In the genomic region with DNA sequence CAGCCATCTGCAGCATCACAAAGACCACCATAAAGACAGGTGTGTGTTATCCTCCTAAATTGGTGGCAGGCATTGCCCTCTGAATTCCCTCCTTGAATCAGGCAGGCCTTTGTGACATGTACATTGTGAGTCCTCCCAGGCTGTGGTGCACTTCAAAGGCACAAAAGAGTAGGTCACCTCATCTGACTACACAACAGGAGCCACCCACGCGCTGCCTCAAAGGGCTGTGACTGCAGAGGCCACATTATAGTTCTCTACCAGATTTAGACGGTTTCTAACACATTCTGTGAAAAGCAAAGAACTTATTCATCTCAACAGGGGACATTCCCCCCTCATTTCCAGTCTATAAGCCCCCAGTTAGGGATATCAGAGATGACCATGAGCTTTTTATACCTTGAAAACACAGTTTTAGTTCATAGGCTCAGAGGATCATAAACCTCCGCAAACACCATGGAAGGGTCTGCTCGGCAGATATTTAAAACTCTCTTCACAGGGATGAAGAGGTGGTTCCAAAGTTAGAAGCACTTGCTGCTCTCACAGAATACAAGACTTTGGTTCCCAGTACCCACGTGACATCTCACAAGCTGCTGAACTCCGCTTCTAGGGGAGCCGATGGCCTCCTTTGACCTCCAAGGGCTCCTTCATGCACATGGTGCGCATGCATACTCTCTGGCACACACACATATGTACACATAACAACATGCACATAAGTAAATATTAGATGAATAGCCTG, we compare ENCODE assay signal across 19 mouse cellular contexts. TPM values are rescaled to one million over a fixed set of nuclear protein-coding genes. Genes with fewer than 3 reads are reported as not detected.
DNase-seq lines count a peak whose midpoint lies in the region; TF ChIP-seq lines count a peak whose summit lies in the region.
"Had no signal": no experiment of that assay in that cellular context is flagged by ENCODE, and none has a peak within 500 bp of the region (broad histone marks: within the 10 kb centered on the region; RNA-seq: fewer than 3 reads in every experiment).

No protein-coding gene starts in this region.

- intact Hi-C loops in left cerebral cortex, adult 2 months (cut with DNase I) = no loop called here

- 52% methylated on average over 9 of the region's 9 CpGs for WGBS in olfactory bulb, adult 2 months

- no peak overlapping the region for H3K4me3 ChIP-seq in left cerebral cortex, adult 2 months
- no peak overlapping the region for H3K4me3 ChIP-seq in olfactory bulb, adult 2 months (ENCODE audit: insufficient read depth, low read depth, low read length)
- H3K4me3 ChIP-seq: embryonic facial prominence, embryonic 12.5 days; heart, embryonic 10.5 days; hindbrain, embryonic 12.5 days had no signal

- H3K27ac ChIP-seq in left cerebral cortex, adult 2 months = peak overlapping the region; percentile 70
- H3K27ac ChIP-seq in olfactory bulb, adult 2 months (ENCODE audit: insufficient read depth, low read depth, low read length) = peak overlapping the region; percentile 41; the same call in 1 of the 2 replicates
- H3K27ac ChIP-seq: embryonic facial prominence, embryonic 12.5 days; heart, embryonic 10.5 days; hindbrain, embryonic 12.5 days had no signal

- TF ChIP-seq CTCF in left cerebral cortex, adult 2 months (IDR thresholded peaks at IDR 0.05) = no peak
- TF ChIP-seq CTCF in olfactory bulb, adult 2 months (IDR thresholded peaks at IDR 0.05; ENCODE audit: insufficient read depth, low read depth, low read length) = no peak

- TF ChIP-seq POLR2A in olfactory bulb, adult 2 months (IDR thresholded peaks at IDR 0.05; ENCODE audit: insufficient read depth, low read depth, low read length) = no peak

- no peak for DNase-seq in left cerebral cortex, adult 2 months (ENCODE audit: extremely low spot score in 1 of 2, low spot score in 2 of 2)
- no peak for DNase-seq in left cerebral cortex, adult 11 months (ENCODE audit: low spot score)
- DNase-seq in right cerebral cortex, adult 2 months (ENCODE audit: low spot score in 2 of 2) = peak; percentile 36 to 52
- no peak for DNase-seq in right cerebral cortex, postnatal 25 days
- no peak for DNase-seq in liver
- DNase-seq: adrenal gland, adult 2 months; adrenal gland, postnatal 25 days; cerebellum, adult 11 months; cerebellum, adult 8-10 months; cerebellum, postnatal 14 days; gastrocnemius, postnatal 36 days; heart, adult 18-20 months; heart, postnatal 10 days; heart, postnatal 4 days had no signal

- H3K4me1 ChIP-seq in olfactory bulb, adult 2 months (ENCODE audit: control insufficient read depth, insufficient read depth, low read length) = no peaks in the 10 kb centered on the region
- H3K4me1 ChIP-seq: embryonic facial prominence, embryonic 12.5 days; heart, embryonic 10.5 days; hindbrain, embryonic 12.5 days had no signal

RNA-seq across cellular contexts. Expression of a gene that starts 7.5 kb away (rescaled TPM):
- 10 to 100 TPM; 41.6 to 42.4 TPM for total RNA-seq in left cerebral cortex, adult 2 months (2021)
- not detected in 2 replicates for polyA plus RNA-seq in olfactory bulb, adult 2 months (2012; ENCODE audit: insufficient read depth, insufficient read length, low replicate concordance, missing spikeins)
- total RNA-seq: common myeloid progenitor, adult 5-6 weeks had no signal

RNA-seq across cellular contexts. Expression of a gene that starts 53.6 kb away (rescaled TPM):
- 10 to 100 TPM; 53.2 to 59.2 TPM for total RNA-seq in left cerebral cortex, adult 2 months (2021)
- polyA plus RNA-seq in olfactory bulb, adult 2 months (2012; ENCODE audit: insufficient read depth, insufficient read length, low replicate concordance, missing spikeins) = not detected in 2 replicates

Comparison
In these comparisons a context has a peak if more than half of its experiments do, and no peak if none do; other contexts are left out.
1. DNase-seq: peak in right cerebral cortex, adult 2 months (2 of 2); none in left cerebral cortex, adult 2 months (0 of 2), left cerebral cortex, adult 11 months (single experiment), right cerebral cortex, postnatal 25 days (single experiment) and liver (single experiment).